Mouse (Mus musculus): ENCODE results near the gene Tial1. TPM values are rescaled to one million over a fixed set of nuclear protein-coding genes. Genes with fewer than 3 reads are reported as not detected.
A peak's percentile ranks its signal among the peaks of the same experiment; 100 is the strongest.

The Tial1 gene
- polyA plus RNA-seq (2015; fragmentation: Nextera tagmentation; extraction: Ambion mirVana), result 29.5 and 33.7 TPM in 2 replicates

DNA sequence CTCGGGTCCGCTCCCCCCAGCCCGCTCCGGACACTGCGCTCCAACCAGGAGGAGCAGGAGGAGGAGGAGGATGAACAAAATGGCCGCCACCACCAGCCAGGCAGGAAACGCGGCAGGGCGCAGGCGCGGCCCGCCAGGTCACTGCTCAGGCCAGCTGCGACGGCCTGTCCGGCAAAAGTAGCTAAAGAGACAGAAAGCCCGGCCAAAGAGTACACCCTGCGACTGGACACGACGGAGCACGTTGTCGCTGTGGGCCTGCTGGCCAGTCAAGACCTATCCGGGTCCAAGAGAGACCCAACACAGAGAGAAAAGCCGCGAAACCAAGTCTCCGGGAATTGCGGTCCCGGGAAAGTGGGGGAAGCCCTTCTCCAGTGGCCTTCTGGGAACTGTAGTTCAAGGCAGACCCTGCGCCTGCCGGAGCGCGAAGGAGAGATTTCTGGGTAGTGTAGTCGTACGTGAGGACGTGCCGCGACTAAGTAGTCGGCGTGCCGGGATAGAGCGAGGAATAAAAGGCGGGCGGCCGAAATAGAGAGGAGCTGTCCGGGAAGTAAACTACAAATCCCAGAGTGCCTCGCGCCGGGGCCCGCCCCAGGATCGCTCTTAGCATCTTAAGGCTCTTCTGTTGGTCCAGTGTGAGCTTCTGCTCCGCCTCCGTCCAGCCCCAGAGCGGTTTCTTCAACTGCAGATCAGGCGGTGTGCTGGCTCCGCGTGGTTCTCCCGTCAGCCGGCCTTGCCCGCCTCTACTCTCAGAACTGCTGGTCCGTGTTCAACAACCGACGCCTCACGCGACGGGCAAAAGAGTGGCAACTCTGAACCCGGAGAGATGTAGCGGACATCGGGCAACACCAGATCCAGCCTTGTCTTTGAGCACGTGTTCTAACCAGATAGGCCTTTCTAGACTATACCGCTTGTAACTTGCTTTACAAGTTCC, at the start of gene Tial1:
Tial1 (minus strand) TSS at position 433 of the 931 bp plus-strand sequence.
- ATAC-seq, result peak; percentile 99
- peak within 1 kb of the TSS; percentile 88 for H3K4me2 ChIP-seq (ENCODE audit: low read length)

DNA sequence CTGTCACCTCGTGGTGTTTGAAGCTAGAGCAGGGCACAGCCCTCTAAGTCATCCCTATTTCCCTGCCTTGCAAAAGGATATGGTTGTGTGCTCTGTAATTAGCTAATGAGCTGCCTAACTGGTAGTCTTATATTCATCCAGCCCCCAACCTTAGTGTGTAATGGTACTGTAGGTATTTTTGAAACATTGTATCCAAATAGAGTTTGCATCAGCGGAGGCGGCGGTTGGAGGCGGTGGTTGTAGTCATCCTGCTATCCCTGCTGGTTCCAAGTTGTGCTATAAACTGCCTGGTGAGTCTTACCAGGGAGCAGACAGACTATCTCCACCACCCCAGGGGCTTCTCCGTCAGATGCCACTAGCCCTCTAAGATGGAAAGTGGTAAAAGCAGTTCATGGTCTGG, 42.6 kb upstream of the Tial1 start:
- Histone ChIP-seq H3K27ac (ENCODE audit: low read length) (no peak overlapping the region), H3K4me3 (ENCODE audit: low read depth, low read length) (no peak overlapping the region), H3K4me1 (ENCODE audit: control insufficient read depth, insufficient read depth, low read length) (no peaks in the 10 kb centered on the region), H3K9me3 (replicated peaks; ENCODE audit: control insufficient read depth, low read length, poor library complexity, severe bottlenecking) (no peaks in the 10 kb centered on the region), H3K4me2 (ENCODE audit: low read length) (no peak overlapping the region), H3K36me3 (ENCODE audit: control insufficient read depth, insufficient read depth, low read length) (no peaks in the 10 kb centered on the region), H3K9ac (ENCODE audit: low read depth, low read length) (no peak overlapping the region), H3K27me3 (ENCODE audit: control insufficient read depth, insufficient read depth, low read depth, low read length) (no peaks in the 10 kb centered on the region)
- ATAC-seq, result no peak
- 99% methylated on average over 6 of the region's 6 CpGs for WGBS

More for the DNA sequence above, at the start of gene Tial1:
- Histone ChIP-seq H3K9me3 (replicated peaks; ENCODE audit: control insufficient read depth, low read length, poor library complexity, severe bottlenecking) (no peaks in the 10 kb centered on the region), H3K4me3 (ENCODE audit: low read depth, low read length) (peak within 1 kb of the TSS; percentile 77), H3K27ac (ENCODE audit: low read length) (peak within 1 kb of the TSS; percentile 91), H3K4me1 (ENCODE audit: control insufficient read depth, insufficient read depth, low read length) (peaks cover 16% of the 10 kb centered on the region), H3K36me3 (ENCODE audit: control insufficient read depth, insufficient read depth, low read length) (no peaks in the 10 kb centered on the region), H3K27me3 (ENCODE audit: control insufficient read depth, insufficient read depth, low read depth, low read length) (no peaks in the 10 kb centered on the region), H3K9ac (ENCODE audit: low read depth, low read length) (peak within 1 kb of the TSS; percentile 82)
- WGBS, result under 1% methylated on average over 69 of the region's 69 CpGs

DNA sequence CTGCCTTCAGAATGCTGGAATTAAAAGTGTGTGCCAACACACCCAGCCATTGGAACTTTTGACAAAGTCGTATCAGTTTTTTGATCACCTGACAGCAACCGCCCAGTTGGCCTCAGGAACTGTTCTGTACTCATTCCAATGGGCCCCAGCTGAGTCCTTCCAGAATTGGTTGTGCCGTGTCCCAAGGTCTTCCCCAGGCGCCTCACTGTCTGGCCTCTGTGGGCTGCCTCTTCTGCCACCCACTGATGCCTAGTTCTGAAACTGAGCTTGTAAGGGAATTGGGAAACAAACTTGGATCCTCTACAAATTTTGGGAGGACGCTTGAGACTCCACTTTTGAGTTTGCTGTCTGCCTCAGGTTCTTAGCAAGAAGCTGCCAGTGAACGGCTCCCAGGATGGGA, 38.3 kb upstream of the Tial1 start:
- Histone ChIP-seq H3K4me3 (ENCODE audit: low read depth, low read length) (no peak overlapping the region), H3K4me1 (ENCODE audit: control insufficient read depth, insufficient read depth, low read length) (no peaks in the 10 kb centered on the region), H3K27me3 (ENCODE audit: control insufficient read depth, insufficient read depth, low read depth, low read length) (no peaks in the 10 kb centered on the region), H3K36me3 (ENCODE audit: control insufficient read depth, insufficient read depth, low read length) (no peaks in the 10 kb centered on the region), H3K4me2 (ENCODE audit: low read length) (no peak overlapping the region), H3K9ac (ENCODE audit: low read depth, low read length) (no peak overlapping the region), H3K9me3 (replicated peaks; ENCODE audit: control insufficient read depth, low read length, poor library complexity, severe bottlenecking) (no peaks in the 10 kb centered on the region), H3K27ac (ENCODE audit: low read length) (no peak overlapping the region)
- ATAC-seq, result no peak
- WGBS, result 84% methylated on average over 6 of the region's 6 CpGs

DNA sequence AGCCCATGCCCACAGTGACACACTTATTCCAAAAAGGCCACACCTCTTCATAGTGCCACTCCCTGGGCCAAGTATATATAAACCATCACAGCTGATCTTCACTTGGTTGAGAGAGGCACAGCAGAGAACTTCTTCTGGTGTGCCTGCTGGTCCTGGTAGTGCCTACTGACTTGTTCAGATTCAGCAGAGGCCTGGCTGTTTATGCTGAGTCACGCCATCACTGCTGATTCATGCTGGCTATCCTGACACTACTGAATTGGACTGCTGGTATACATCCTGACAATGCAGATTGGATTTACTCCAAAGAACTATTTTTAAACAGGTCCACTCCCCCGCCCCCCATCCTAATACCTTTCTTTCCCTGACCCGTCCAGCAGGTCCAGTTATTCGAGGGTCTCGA, 33.0 kb upstream of the Tial1 start:
- H3K27ac ChIP-seq (ENCODE audit: low read length), result no peak overlapping the region
- no peaks in the 10 kb centered on the region for H3K9me3 ChIP-seq (replicated peaks; ENCODE audit: control insufficient read depth, low read length, poor library complexity, severe bottlenecking)
- H3K4me3 ChIP-seq (ENCODE audit: low read depth, low read length), result no peak overlapping the region
- no peak overlapping the region for H3K4me2 ChIP-seq (ENCODE audit: low read length)
- no peak overlapping the region for H3K9ac ChIP-seq (ENCODE audit: low read depth, low read length)
- H3K36me3 ChIP-seq (ENCODE audit: control insufficient read depth, insufficient read depth, low read length), result no peaks in the 10 kb centered on the region
- H3K27me3 ChIP-seq (ENCODE audit: control insufficient read depth, insufficient read depth, low read depth, low read length), result no peaks in the 10 kb centered on the region
- 92% methylated on average over 5 of the region's 5 CpGs for WGBS
- ATAC-seq, result no peak
- no peaks in the 10 kb centered on the region for H3K4me1 ChIP-seq (ENCODE audit: control insufficient read depth, insufficient read depth, low read length)

DNA sequence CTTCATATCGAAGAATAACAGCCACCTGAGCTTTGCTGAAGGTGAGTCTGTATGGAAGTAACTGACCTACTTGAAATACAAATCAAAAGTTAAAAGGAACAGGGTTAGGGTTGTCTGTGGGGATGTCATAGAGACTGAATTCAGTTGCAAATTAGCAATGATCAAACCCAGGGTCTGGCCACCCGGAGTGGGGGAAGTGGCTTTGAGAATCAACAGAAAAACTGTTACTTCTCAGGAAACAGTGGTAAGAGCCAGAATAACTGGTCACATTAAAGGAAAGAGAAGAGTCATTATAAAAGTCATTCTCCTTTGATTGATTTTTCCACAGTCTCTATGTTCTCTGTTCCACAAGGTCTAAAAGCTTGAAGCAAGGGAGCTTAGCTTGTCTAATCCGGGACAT, 27.5 kb upstream of the Tial1 start:
- Histone ChIP-seq H3K4me1 (ENCODE audit: control insufficient read depth, insufficient read depth, low read length) (no peaks in the 10 kb centered on the region), H3K4me3 (ENCODE audit: low read depth, low read length) (no peak overlapping the region), H3K27me3 (ENCODE audit: control insufficient read depth, insufficient read depth, low read depth, low read length) (no peaks in the 10 kb centered on the region), H3K9ac (ENCODE audit: low read depth, low read length) (no peak overlapping the region), H3K27ac (ENCODE audit: low read length) (no peak overlapping the region), H3K4me2 (ENCODE audit: low read length) (no peak overlapping the region), H3K9me3 (replicated peaks; ENCODE audit: control insufficient read depth, low read length, poor library complexity, severe bottlenecking) (peaks cover 23% of the 10 kb centered on the region), H3K36me3 (ENCODE audit: control insufficient read depth, insufficient read depth, low read length) (no peaks in the 10 kb centered on the region)
- WGBS, result 98% methylated on average over 3 of the region's 3 CpGs
- ATAC-seq, result no peak

DNA sequence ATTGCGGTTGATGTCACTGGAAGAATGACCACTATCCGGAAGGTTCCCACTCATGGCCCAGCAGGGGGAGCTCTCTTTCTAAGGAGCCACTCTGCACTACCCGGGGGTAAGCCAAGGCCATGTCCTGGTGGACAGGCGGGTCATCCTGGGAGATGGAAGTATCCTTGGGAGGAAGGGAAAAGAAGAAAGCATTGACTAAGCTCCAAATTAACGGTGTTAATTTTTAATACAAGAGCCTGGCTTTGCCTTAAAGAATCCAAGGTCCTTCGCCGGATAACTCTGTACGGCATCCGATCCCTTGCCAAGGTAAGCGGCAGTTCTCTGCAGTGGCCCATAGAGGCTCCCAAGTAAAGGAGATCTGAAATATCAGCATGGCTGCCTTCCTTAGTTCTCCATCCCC, 12.8 kb upstream of the Tial1 start:
- H3K4me2 ChIP-seq (ENCODE audit: low read length), result peak overlapping the region; percentile 37
- H3K27ac ChIP-seq (ENCODE audit: low read length), result no peak overlapping the region
- WGBS, result 31% methylated on average over 10 of the region's 10 CpGs
- H3K9me3 ChIP-seq (replicated peaks; ENCODE audit: control insufficient read depth, low read length, poor library complexity, severe bottlenecking), result no peaks in the 10 kb centered on the region
- no peak overlapping the region for H3K9ac ChIP-seq (ENCODE audit: low read depth, low read length)
- no peaks in the 10 kb centered on the region for H3K27me3 ChIP-seq (ENCODE audit: control insufficient read depth, insufficient read depth, low read depth, low read length)
- no peaks in the 10 kb centered on the region for H3K4me1 ChIP-seq (ENCODE audit: control insufficient read depth, insufficient read depth, low read length)
- peak overlapping the region; percentile 19; the same call in 1 of the 2 replicates for H3K4me3 ChIP-seq (ENCODE audit: low read depth, low read length)
- no peaks in the 10 kb centered on the region for H3K36me3 ChIP-seq (ENCODE audit: control insufficient read depth, insufficient read depth, low read length)
- ATAC-seq, result peak; percentile 85; the same call in 1 of the 2 replicates

DNA sequence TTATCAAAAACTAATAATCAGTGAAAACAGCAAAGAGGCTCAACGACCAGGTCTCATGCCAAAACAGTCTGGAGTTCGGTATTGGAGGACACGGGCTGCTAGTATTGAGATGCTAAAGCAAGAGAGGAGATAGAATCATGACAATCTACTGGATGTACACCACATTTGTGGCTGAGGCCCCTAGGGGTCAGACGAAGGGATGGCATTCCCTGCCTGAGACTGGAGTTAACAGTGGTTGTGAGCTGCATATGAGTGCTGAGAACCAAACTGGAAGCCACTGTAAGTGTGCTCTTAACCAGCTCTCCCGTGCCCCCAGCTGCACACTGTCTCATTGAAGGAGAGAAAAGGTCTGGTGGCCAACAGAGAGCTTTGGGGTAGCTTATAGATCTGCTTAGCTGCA, 889 bp upstream of the Tial1 start:
- WGBS, result 68% methylated on average over 5 of the region's 5 CpGs
- no peaks in the 10 kb centered on the region for H3K27me3 ChIP-seq (ENCODE audit: control insufficient read depth, insufficient read depth, low read depth, low read length)
- peaks cover 16% of the 10 kb centered on the region for H3K4me1 ChIP-seq (ENCODE audit: control insufficient read depth, insufficient read depth, low read length)
- no peaks in the 10 kb centered on the region for H3K36me3 ChIP-seq (ENCODE audit: control insufficient read depth, insufficient read depth, low read length)
- no peaks in the 10 kb centered on the region for H3K9me3 ChIP-seq (replicated peaks; ENCODE audit: control insufficient read depth, low read length, poor library complexity, severe bottlenecking)
- no peak overlapping the region for H3K27ac ChIP-seq (ENCODE audit: low read length)
- H3K9ac ChIP-seq (ENCODE audit: low read depth, low read length), result no peak overlapping the region; the same call in 1 of the 2 replicates
- peak overlapping the region; percentile 77 for H3K4me3 ChIP-seq (ENCODE audit: low read depth, low read length)
- no peak for ATAC-seq
- H3K4me2 ChIP-seq (ENCODE audit: low read length), result peak overlapping the region; percentile 58

DNA sequence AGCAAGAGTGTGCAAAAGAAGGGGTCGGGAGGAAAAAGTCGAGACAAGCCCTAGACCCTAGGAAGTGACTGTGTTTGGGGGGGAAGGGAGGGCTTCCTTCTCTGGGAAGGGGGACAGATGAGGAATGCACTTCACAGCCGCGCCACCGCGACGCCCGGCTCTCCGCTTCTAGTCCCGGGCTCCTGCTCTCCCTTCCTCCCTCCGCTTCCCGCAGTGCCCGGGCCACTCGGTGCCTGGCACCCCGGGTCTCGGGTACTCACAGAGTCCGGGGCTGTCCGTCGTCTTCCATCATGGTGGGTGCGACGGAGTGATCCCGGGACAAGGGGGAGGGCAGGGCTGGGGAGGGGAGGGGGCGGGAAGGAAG, 670 bp downstream of the Tial1 start:
- H3K27ac ChIP-seq (ENCODE audit: low read length), result peak overlapping the region; percentile 91
- H3K4me2 ChIP-seq (ENCODE audit: low read length), result peak overlapping the region; percentile 88
- no peaks in the 10 kb centered on the region for H3K9me3 ChIP-seq (replicated peaks; ENCODE audit: control insufficient read depth, low read length, poor library complexity, severe bottlenecking)
- H3K36me3 ChIP-seq (ENCODE audit: control insufficient read depth, insufficient read depth, low read length), result no peaks in the 10 kb centered on the region
- peak overlapping the region; percentile 82 for H3K9ac ChIP-seq (ENCODE audit: low read depth, low read length)
- peak overlapping the region; percentile 77 for H3K4me3 ChIP-seq (ENCODE audit: low read depth, low read length)
- peaks cover 16% of the 10 kb centered on the region for H3K4me1 ChIP-seq (ENCODE audit: control insufficient read depth, insufficient read depth, low read length)
- H3K27me3 ChIP-seq (ENCODE audit: control insufficient read depth, insufficient read depth, low read depth, low read length), result no peaks in the 10 kb centered on the region
- WGBS, result 0% methylated on average over 22 of the region's 23 CpGs
- peak; percentile 47 for ATAC-seq

DNA sequence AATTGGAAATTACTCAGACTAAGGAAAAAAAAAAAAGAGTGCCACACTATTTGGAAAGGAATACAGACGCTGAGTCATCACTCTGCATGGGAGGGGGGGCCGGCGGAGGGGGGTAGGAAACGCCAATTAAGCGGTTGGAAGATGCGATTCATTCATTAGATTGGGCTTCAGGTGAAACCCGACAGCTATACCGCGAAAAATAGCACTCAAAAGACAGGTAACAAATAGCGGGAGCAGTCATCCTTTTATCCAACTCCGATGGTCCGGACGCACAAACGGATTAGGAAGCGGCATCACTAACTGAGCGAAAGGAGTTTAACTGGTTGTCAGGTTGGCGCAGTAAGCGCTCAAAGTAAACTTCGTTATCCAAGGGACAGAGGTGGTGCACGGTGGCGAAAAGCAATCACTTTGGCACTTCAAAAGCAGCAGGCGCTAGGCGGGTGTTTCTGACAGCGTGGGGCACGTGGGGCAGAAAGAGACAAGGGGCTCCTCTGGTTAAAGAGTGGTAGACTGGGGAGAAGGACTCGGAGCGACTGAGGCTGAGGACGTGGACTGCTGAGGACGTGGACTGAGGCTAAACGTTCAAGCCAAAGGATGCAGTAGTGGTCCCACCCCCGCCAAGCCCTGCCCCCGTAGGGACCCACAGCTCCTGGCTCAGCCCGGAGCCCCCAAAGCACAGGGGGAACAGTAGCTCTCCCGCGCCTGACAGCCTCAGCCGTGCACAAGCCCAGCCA, 1.2 kb downstream of the Tial1 start:
- peak overlapping the region; percentile 91 for H3K27ac ChIP-seq (ENCODE audit: low read length)
- H3K4me2 ChIP-seq (ENCODE audit: low read length), result peak overlapping the region; percentile 88
- H3K36me3 ChIP-seq (ENCODE audit: control insufficient read depth, insufficient read depth, low read length), result no peaks in the 10 kb centered on the region
- no peaks in the 10 kb centered on the region for H3K9me3 ChIP-seq (replicated peaks; ENCODE audit: control insufficient read depth, low read length, poor library complexity, severe bottlenecking)
- H3K9ac ChIP-seq (ENCODE audit: low read depth, low read length), result peak overlapping the region; percentile 82
- under 1% methylated on average over 36 of the region's 36 CpGs for WGBS
- H3K4me1 ChIP-seq (ENCODE audit: control insufficient read depth, insufficient read depth, low read length), result peaks cover 16% of the 10 kb centered on the region
- H3K27me3 ChIP-seq (ENCODE audit: control insufficient read depth, insufficient read depth, low read depth, low read length), result no peaks in the 10 kb centered on the region
- peak overlapping the region; percentile 77 for H3K4me3 ChIP-seq (ENCODE audit: low read depth, low read length)
- no peak for ATAC-seq

Measured in midbrain, embryonic 16.5 days (tissue).